Mouse (Mus musculus): ENCODE data around the gene Atrip. TPM values are rescaled to one million over a fixed set of nuclear protein-coding genes. Genes with fewer than 3 reads are reported as not detected.

Atrip gene
- polyA plus RNA-seq (2016; fragmentation: Nextera tagmentation; extraction: Ambion mirVana): 20.6 and 26.8 TPM in 2 replicates

GRCm38 (mm10) chr9:109073661-109074573 is at the start of gene Atrip:
Gene Atrip, minus strand, starts transcription at chr9:109074124.
- Histone ChIP-seq H3K36me3 (peaks cover 33% of the 10 kb centered on the region), H3K27ac (peak within 1 kb of the TSS; percentile 93), H3K4me1 (peaks cover 18% of the 10 kb centered on the region), H3K27me3 (ENCODE audit: insufficient read depth, poor library complexity, severe bottlenecking) (no peaks in the 10 kb centered on the region), H3K9me3 (no peaks in the 10 kb centered on the region), H3K4me3 (peak within 1 kb of the TSS; percentile 79)
- peak; percentile 96 for DNase-seq (ENCODE audit: low spot score)
- WGBS: under 1% methylated on average over 57 of the region's 57 CpGs

- H3K9me3 ChIP-seq: no peaks in the 10 kb centered on the region
- WGBS: 49% methylated on average over 6 of the region's 6 CpGs
Observed at GRCm38 (mm10) chr9:109123266-109123665, 49.3 kb upstream of the Atrip start.

GRCm38 (mm10) chr9:109122553-109123085 is 48.7 kb upstream of the Atrip start:
- WGBS: 49% methylated on average over 2 of the region's 2 CpGs
- DNase-seq (ENCODE audit: low spot score): no peak
- Histone ChIP-seq H3K4me3 (no peak overlapping the region), H3K9me3 (no peaks in the 10 kb centered on the region), H3K4me1 (peaks cover 9% of the 10 kb centered on the region; the same call in 1 of the 2 replicates), H3K27me3 (ENCODE audit: insufficient read depth, poor library complexity, severe bottlenecking) (no peaks in the 10 kb centered on the region), H3K36me3 (peaks cover 20% of the 10 kb centered on the region), H3K27ac (no peak overlapping the region)

More at GRCm38 (mm10) chr9:109123266-109123665, 49.3 kb upstream of the Atrip start:
- Histone ChIP-seq H3K27me3 (ENCODE audit: insufficient read depth, poor library complexity, severe bottlenecking) (no peaks in the 10 kb centered on the region), H3K4me1 (peaks cover 9% of the 10 kb centered on the region; the same call in 1 of the 2 replicates), H3K36me3 (peaks cover 13% of the 10 kb centered on the region), H3K27ac (no peak overlapping the region), H3K4me3 (no peak overlapping the region)
- DNase-seq (ENCODE audit: low spot score): no peak

GRCm38 (mm10) chr9:109120956-109121355 is 47.0 kb upstream of the Atrip start:
- H3K36me3 ChIP-seq: peaks cover 36% of the 10 kb centered on the region
- no peak for DNase-seq (ENCODE audit: low spot score)
- no peak overlapping the region for H3K27ac ChIP-seq
- H3K4me3 ChIP-seq: no peak overlapping the region
- no peaks in the 10 kb centered on the region for H3K9me3 ChIP-seq
- peaks cover 9% of the 10 kb centered on the region; the same call in 1 of the 2 replicates for H3K4me1 ChIP-seq
- WGBS: 82% methylated on average over 6 of the region's 6 CpGs
- H3K27me3 ChIP-seq (ENCODE audit: insufficient read depth, poor library complexity, severe bottlenecking): no peaks in the 10 kb centered on the region

- no peak for DNase-seq (ENCODE audit: low spot score)
- Histone ChIP-seq H3K9me3 (no peaks in the 10 kb centered on the region), H3K4me3 (no peak overlapping the region), H3K27me3 (ENCODE audit: insufficient read depth, poor library complexity, severe bottlenecking) (no peaks in the 10 kb centered on the region), H3K27ac (no peak overlapping the region), H3K36me3 (peaks cover 50% of the 10 kb centered on the region), H3K4me1 (peaks cover 9% of the 10 kb centered on the region; the same call in 1 of the 2 replicates)
- 82% methylated on average over 9 of the region's 9 CpGs for WGBS
Observed at GRCm38 (mm10) chr9:109119571-109119970, 45.6 kb upstream of the Atrip start.

GRCm38 (mm10) chr9:109118106-109118505 is 44.2 kb upstream of the Atrip start:
- no peak overlapping the region for H3K27ac ChIP-seq
- no peak overlapping the region for H3K4me3 ChIP-seq
- peaks cover 4% of the 10 kb centered on the region; the same call in 1 of the 2 replicates for H3K4me1 ChIP-seq
- peaks cover 65% of the 10 kb centered on the region for H3K36me3 ChIP-seq
- DNase-seq (ENCODE audit: low spot score): no peak
- no peaks in the 10 kb centered on the region for H3K27me3 ChIP-seq (ENCODE audit: insufficient read depth, poor library complexity, severe bottlenecking)
- H3K9me3 ChIP-seq: no peaks in the 10 kb centered on the region
- 72% methylated on average over 4 of the region's 4 CpGs for WGBS

- 92% methylated on average over 10 of the region's 10 CpGs for WGBS
- no peak for DNase-seq (ENCODE audit: low spot score)
- no peak overlapping the region for H3K4me3 ChIP-seq
- H3K27ac ChIP-seq: no peak overlapping the region
- H3K27me3 ChIP-seq (ENCODE audit: insufficient read depth, poor library complexity, severe bottlenecking): no peaks in the 10 kb centered on the region
- no peaks in the 10 kb centered on the region for H3K9me3 ChIP-seq
- H3K36me3 ChIP-seq: peaks cover 84% of the 10 kb centered on the region
- H3K4me1 ChIP-seq: no peaks in the 10 kb centered on the region
Observed at GRCm38 (mm10) chr9:109116205-109116604, 42.3 kb upstream of the Atrip start.

GRCm38 (mm10) chr9:109114871-109115270 is 40.9 kb upstream of the Atrip start:
- no peak overlapping the region for H3K27ac ChIP-seq
- no peak for DNase-seq (ENCODE audit: low spot score)
- H3K36me3 ChIP-seq: peaks cover 96% of the 10 kb centered on the region
- 85% methylated on average over 7 of the region's 7 CpGs for WGBS
- no peaks in the 10 kb centered on the region for H3K9me3 ChIP-seq
- H3K4me1 ChIP-seq: no peaks in the 10 kb centered on the region
- no peak overlapping the region for H3K4me3 ChIP-seq
- H3K27me3 ChIP-seq (ENCODE audit: insufficient read depth, poor library complexity, severe bottlenecking): no peaks in the 10 kb centered on the region

GRCm38 (mm10) chr9:109114276-109114675 is 40.4 kb upstream of the Atrip start:
- WGBS: 90% methylated on average over 11 of the region's 11 CpGs
- Histone ChIP-seq H3K36me3 (peaks cover 100% of the 10 kb centered on the region), H3K4me1 (no peaks in the 10 kb centered on the region)

GRCm38 (mm10) chr9:109113331-109113730 is 39.4 kb upstream of the Atrip start:
- Histone ChIP-seq H3K27me3 (ENCODE audit: insufficient read depth, poor library complexity, severe bottlenecking) (no peaks in the 10 kb centered on the region), H3K9me3 (no peaks in the 10 kb centered on the region), H3K27ac (no peak overlapping the region), H3K4me1 (no peaks in the 10 kb centered on the region), H3K4me3 (no peak overlapping the region), H3K36me3 (peaks cover 100% of the 10 kb centered on the region)
- 85% methylated on average over 8 of the region's 8 CpGs for WGBS
- peak; percentile 70 for DNase-seq (ENCODE audit: low spot score)

More at GRCm38 (mm10) chr9:109114276-109114675, 40.4 kb upstream of the Atrip start:
- H3K27ac ChIP-seq: no peak overlapping the region
- DNase-seq (ENCODE audit: low spot score): peak; percentile 71
- H3K27me3 ChIP-seq (ENCODE audit: insufficient read depth, poor library complexity, severe bottlenecking): no peaks in the 10 kb centered on the region
- H3K9me3 ChIP-seq: no peaks in the 10 kb centered on the region
- no peak overlapping the region for H3K4me3 ChIP-seq

- H3K4me3 ChIP-seq: no peak overlapping the region
- peak; percentile 69 for DNase-seq (ENCODE audit: low spot score)
- no peak overlapping the region for H3K27ac ChIP-seq
- no peaks in the 10 kb centered on the region for H3K9me3 ChIP-seq
- WGBS: 90% methylated on average over 9 of the region's 9 CpGs
- no peaks in the 10 kb centered on the region for H3K27me3 ChIP-seq (ENCODE audit: insufficient read depth, poor library complexity, severe bottlenecking)
- H3K36me3 ChIP-seq: peaks cover 100% of the 10 kb centered on the region
- H3K4me1 ChIP-seq: no peaks in the 10 kb centered on the region
Observed at GRCm38 (mm10) chr9:109111591-109111990, 37.7 kb upstream of the Atrip start.

GRCm38 (mm10) chr9:109111101-109111500 is 37.2 kb upstream of the Atrip start:
- no peaks in the 10 kb centered on the region for H3K9me3 ChIP-seq
- no peaks in the 10 kb centered on the region for H3K27me3 ChIP-seq (ENCODE audit: insufficient read depth, poor library complexity, severe bottlenecking)
- H3K4me3 ChIP-seq: no peak overlapping the region
- H3K36me3 ChIP-seq: peaks cover 100% of the 10 kb centered on the region
- no peak overlapping the region for H3K27ac ChIP-seq
- DNase-seq (ENCODE audit: low spot score): peak; percentile 61
- WGBS: 86% methylated on average over 4 of the region's 4 CpGs
- H3K4me1 ChIP-seq: no peaks in the 10 kb centered on the region

GRCm38 (mm10) chr9:109110240-109110639 is 36.3 kb upstream of the Atrip start:
- no peak overlapping the region for H3K4me3 ChIP-seq
- 92% methylated on average over 11 of the region's 11 CpGs for WGBS
- DNase-seq (ENCODE audit: low spot score): peak; percentile 53
- peaks cover 2% of the 10 kb centered on the region for H3K4me1 ChIP-seq
- no peaks in the 10 kb centered on the region for H3K27me3 ChIP-seq (ENCODE audit: insufficient read depth, poor library complexity, severe bottlenecking)
- peaks cover 100% of the 10 kb centered on the region for H3K36me3 ChIP-seq
- H3K9me3 ChIP-seq: no peaks in the 10 kb centered on the region
- H3K27ac ChIP-seq: no peak overlapping the region

All from heart, embryonic 10.5 days (tissue).